Mouse (Mus musculus): ENCODE measurements at regions not wholly inside any gene's neighbourhood (a gene's known extent, or its start where the extent isn't known, plus 50 kb on each side); places are given as distances from the start of the nearest gene placed in this dataset.
A peak's percentile ranks its signal among the peaks of the same experiment; 100 is the strongest.
"Not testable (repeated sequence)": the region's sequence is repeated elsewhere in the genome, so short reads cannot be mapped to it uniquely, and the experiment has no call there.

DNA sequence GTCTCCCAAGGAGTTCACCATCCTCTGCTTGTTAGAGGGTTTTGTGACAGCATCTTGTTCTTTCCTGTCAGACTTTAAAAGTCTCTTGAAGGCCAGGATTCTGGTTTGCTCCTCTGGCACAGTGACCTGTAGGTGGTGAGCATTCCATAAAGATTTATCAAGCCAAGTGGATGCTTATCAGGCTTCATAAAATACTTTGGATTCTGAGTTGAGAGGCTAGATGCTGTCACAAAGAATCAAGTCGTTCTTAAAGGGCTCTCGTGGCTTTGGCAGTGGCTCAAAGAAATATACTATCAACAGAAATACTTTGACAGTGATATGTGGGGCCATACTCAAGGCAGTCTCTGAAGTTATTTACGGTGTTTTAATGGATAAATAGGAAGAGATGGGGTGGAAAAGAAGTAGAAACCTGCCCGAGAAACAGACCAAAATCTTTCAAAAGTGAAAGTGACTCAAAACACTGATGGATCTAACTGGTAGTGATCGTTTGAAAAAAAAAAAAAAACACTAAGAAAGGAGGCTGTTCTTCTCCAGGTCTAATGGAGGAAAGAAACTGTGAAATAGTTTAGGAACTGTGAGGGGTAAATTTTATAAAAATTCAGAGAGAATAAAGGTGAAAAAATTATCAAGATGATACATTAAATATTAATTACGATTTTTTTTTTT, 273.2 kb upstream of the Pfkp start:
- no peak overlapping the region for H3K4me3 ChIP-seq (replicated peaks; ENCODE audit: extremely low read depth, low read depth, low read length)
- TF ChIP-seq CTCF (IDR thresholded peaks at IDR 0.05; ENCODE audit: insufficient read depth, low read length) (no peak), POLR2A (IDR thresholded peaks at IDR 0.05; ENCODE audit: borderline replicate concordance, extremely low read depth, low read depth, low read length) (no peak)
- H3K4me1 ChIP-seq (ENCODE audit: control insufficient read depth, insufficient read depth, low read length) = no peaks in the 10 kb centered on the region
- DNase-seq = peak; percentile 8
- 29% methylated on average over 6 of the region's 6 CpGs for WGBS

GRCm38 (mm10) chr13:6906000-6906399, 257.4 kb upstream of the Pfkp start:
- H3K4me1 ChIP-seq (ENCODE audit: control insufficient read depth, insufficient read depth, low read length) = no peaks in the 10 kb centered on the region
- H3K4me3 ChIP-seq (replicated peaks; ENCODE audit: extremely low read depth, low read depth, low read length) = no peak overlapping the region
- no peak for DNase-seq
- TF ChIP-seq CTCF (IDR thresholded peaks at IDR 0.05; ENCODE audit: insufficient read depth, low read length) = no peak
- TF ChIP-seq POLR2A (IDR thresholded peaks at IDR 0.05; ENCODE audit: borderline replicate concordance, extremely low read depth, low read depth, low read length) = no peak

GRCm38 (mm10) chr13:6901682-6902081, 253.1 kb upstream of the Pfkp start:
- no peak for TF ChIP-seq CTCF (IDR thresholded peaks at IDR 0.05; ENCODE audit: insufficient read depth, low read length)
- no peak for TF ChIP-seq POLR2A (IDR thresholded peaks at IDR 0.05; ENCODE audit: borderline replicate concordance, extremely low read depth, low read depth, low read length)
- H3K4me3 ChIP-seq (replicated peaks; ENCODE audit: extremely low read depth, low read depth, low read length) = no peak overlapping the region
- WGBS = 51% methylated on average over 2 of the region's 2 CpGs
- DNase-seq = no peak
- H3K4me1 ChIP-seq (ENCODE audit: control insufficient read depth, insufficient read depth, low read length) = no peaks in the 10 kb centered on the region

DNA sequence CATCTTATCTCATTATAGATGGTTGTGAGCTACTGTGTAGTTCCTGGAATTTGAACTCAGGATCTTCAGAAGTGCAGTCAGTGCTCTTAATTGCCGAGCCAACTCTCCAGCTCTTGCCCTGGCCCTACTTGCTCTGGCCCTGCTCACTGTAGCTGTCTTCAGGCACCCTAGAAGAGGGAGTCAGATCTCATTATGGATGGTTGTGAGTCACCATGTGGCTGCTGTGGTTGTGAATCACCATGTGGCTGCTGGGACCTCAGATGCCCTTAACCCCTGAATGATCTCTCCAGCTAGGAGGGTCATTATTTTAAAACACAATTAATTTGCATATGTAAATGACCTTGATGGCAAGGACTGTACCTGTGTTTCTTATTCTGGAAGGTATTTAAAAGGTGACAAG, 249.1 kb upstream of the Pfkp start:
- no peaks in the 10 kb centered on the region for H3K4me1 ChIP-seq (ENCODE audit: control insufficient read depth, insufficient read depth, low read length)
- DNase-seq = no peak
- WGBS = 61% methylated on average over 1 of the region's 1 CpGs
- H3K4me3 ChIP-seq (replicated peaks; ENCODE audit: extremely low read depth, low read depth, low read length) = no peak overlapping the region
- TF ChIP-seq CTCF (IDR thresholded peaks at IDR 0.05; ENCODE audit: insufficient read depth, low read length) (no peak), POLR2A (IDR thresholded peaks at IDR 0.05; ENCODE audit: borderline replicate concordance, extremely low read depth, low read depth, low read length) (no peak)

GRCm38 (mm10) chr13:6891458-6892076, 243.0 kb upstream of the Pfkp start:
- DNase-seq = no peak
- H3K4me1 ChIP-seq (ENCODE audit: control insufficient read depth, insufficient read depth, low read length) = no peaks in the 10 kb centered on the region
- H3K4me3 ChIP-seq (replicated peaks; ENCODE audit: extremely low read depth, low read depth, low read length) = no peak overlapping the region
- TF ChIP-seq POLR2A (IDR thresholded peaks at IDR 0.05; ENCODE audit: borderline replicate concordance, extremely low read depth, low read depth, low read length) (no peak), CTCF (IDR thresholded peaks at IDR 0.05; ENCODE audit: insufficient read depth, low read length) (no peak)
- WGBS = 37% methylated on average over 5 of the region's 5 CpGs

- not testable (repeated sequence) for DNase-seq; H3K4me1 ChIP-seq (ENCODE audit: control insufficient read depth, insufficient read depth, low read length); H3K4me3 ChIP-seq (replicated peaks; ENCODE audit: extremely low read depth, low read depth, low read length)
- WGBS = 68% methylated on average over 9 of the region's 9 CpGs
Observed at GRCm38 (mm10) chr13:6889446-6889845, 240.9 kb upstream of the Pfkp start.

DNA sequence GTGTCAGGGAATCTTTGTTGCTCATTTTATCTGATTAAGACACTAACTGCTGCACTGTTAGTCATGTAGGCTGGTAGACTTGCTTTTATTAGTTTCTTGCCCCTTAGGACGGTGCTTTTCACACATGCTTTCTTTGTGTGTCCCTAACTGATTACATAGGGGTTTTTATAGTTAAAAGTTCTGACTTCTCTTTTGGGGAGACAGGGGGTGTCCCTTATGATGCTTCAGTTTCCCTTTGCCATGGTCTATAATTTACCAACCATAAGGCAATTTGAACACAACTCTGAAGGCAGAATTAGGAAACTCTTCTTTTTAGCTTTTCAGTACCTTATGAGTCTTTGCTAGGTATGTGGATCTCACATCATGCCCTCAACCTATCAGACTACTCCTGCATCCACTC, 239.8 kb upstream of the Pfkp start:
- 95% methylated on average over 1 of the region's 1 CpGs for WGBS
- Histone ChIP-seq H3K4me3 (replicated peaks; ENCODE audit: extremely low read depth, low read depth, low read length) (no peak overlapping the region), H3K4me1 (ENCODE audit: control insufficient read depth, insufficient read depth, low read length) (no peaks in the 10 kb centered on the region)
- TF ChIP-seq POLR2A (IDR thresholded peaks at IDR 0.05; ENCODE audit: borderline replicate concordance, extremely low read depth, low read depth, low read length) (no peak), CTCF (IDR thresholded peaks at IDR 0.05; ENCODE audit: insufficient read depth, low read length) (no peak)
- no peak for DNase-seq

- TF ChIP-seq POLR2A (IDR thresholded peaks at IDR 0.05; ENCODE audit: borderline replicate concordance, extremely low read depth, low read depth, low read length) (no peak), CTCF (IDR thresholded peaks at IDR 0.05; ENCODE audit: insufficient read depth, low read length) (no peak)
- H3K4me3 ChIP-seq (replicated peaks; ENCODE audit: extremely low read depth, low read depth, low read length) = no peak overlapping the region
- WGBS = 91% methylated on average over 5 of the region's 5 CpGs
- no peaks in the 10 kb centered on the region for H3K4me1 ChIP-seq (ENCODE audit: control insufficient read depth, insufficient read depth, low read length)
- no peak for DNase-seq
Observed at GRCm38 (mm10) chr13:6877018-6877901, 228.7 kb upstream of the Pfkp start.

- Histone ChIP-seq H3K4me3 (replicated peaks; ENCODE audit: extremely low read depth, low read depth, low read length) (no peak overlapping the region), H3K4me1 (ENCODE audit: control insufficient read depth, insufficient read depth, low read length) (no peaks in the 10 kb centered on the region)
- DNase-seq = no peak
- WGBS = 71% methylated on average over 1 of the region's 1 CpGs
- TF ChIP-seq CTCF (IDR thresholded peaks at IDR 0.05; ENCODE audit: insufficient read depth, low read length) (no peak), POLR2A (IDR thresholded peaks at IDR 0.05; ENCODE audit: borderline replicate concordance, extremely low read depth, low read depth, low read length) (no peak)
Observed at GRCm38 (mm10) chr13:6862186-6862585, 213.6 kb upstream of the Pfkp start.

Data from lung, adult 2 months (tissue).